Mouse (Mus musculus) bone marrow, adult 2 months (tissue): Measurements from ENCODE around the gene Lmna.

Experiments
- CTCF ChIP-seq: fragments of 200-500 bp; IDR thresholded peaks from 2 replicates; pipeline ENCODE4 v1.5.1; 2011; ENCODE audit warnings: low read length, control low read depth; ENCODE audit not compliant: control insufficient read depth, insufficient read depth
- POLR2A ChIP-seq: fragments of 200-500 bp; IDR thresholded peaks from 2 replicates; pipeline ENCODE4 v1.6.1; 2011; ENCODE audit warnings: low read depth, mild to moderate bottlenecking, control low read depth, low read length, borderline replicate concordance; ENCODE audit not compliant: control insufficient read depth

DNA sequence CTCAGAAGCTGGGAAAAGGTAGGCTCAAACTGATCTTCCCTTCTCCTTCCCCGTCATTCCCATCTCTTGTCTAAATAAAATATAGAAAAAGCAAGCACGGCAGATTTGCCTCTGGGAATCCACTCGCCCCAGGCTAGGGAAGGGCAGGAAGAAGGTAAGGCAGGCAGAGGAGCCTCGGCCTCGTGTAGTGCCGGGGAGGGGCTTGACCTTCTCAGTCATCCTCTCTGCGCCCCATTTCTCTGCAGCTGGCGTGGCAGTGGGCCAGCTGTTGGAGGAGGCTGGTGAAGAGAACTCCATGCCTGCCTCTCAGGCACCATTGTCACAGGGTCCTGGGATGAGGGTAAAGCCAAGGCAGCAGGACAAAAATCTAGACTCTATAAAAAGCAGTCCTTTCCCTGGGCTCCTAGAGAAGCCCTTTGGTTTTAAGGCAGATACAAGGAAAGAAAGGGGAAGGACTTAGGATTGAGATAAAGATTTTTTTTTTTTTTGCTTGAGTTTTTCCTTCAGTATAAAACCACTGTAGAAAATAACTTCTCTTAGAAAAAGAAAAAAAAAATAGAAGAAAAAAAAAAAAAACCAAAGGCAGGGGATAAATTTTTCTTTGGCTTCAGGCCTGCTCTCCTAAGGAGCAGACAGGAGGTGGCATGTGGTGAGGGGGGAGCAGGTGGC, 28.2 kb downstream of the Lmna start:
- no peak for TF ChIP-seq POLR2A
- TF ChIP-seq CTCF: no peak
